Mouse (Mus musculus) heart, embryonic 13.5 days (tissue): Measurements from ENCODE around the gene Snrnp25. TPM values are rescaled to one million over a fixed set of nuclear protein-coding genes. Genes with fewer than 3 reads are reported as not detected.

ENCODE experiments used
- ATAC-seq: fragments of 200-750 bp; cut with Nextera tagmentation; 2 replicates; pipeline ENCODE4 v1.8.0; 2017; ENCODE audit warnings: moderate TSS enrichment; ENCODE audit not compliant: insufficient number of reproducible peaks, low FRiP score, low TSS enrichment; ENCODE audit errors: extremely low read depth
- H3K27ac ChIP-seq: fragments of 300-500 bp; sonication (generic); replicated peaks from 2 replicates; pipeline ENCODE4 v1.5.1; 2015; ENCODE audit warnings: moderate library complexity, mild to moderate bottlenecking, inconsistent platforms
- H3K27me3 ChIP-seq: fragments of 300-500 bp; sonication (generic); replicated peaks from 2 replicates; pipeline ENCODE4 v1.6.1; 2015; ENCODE audit warnings: mild to moderate bottlenecking, inconsistent platforms
- H3K36me3 ChIP-seq: fragments of 300-500 bp; sonication (generic); 2 replicates; pipeline ENCODE4 v1.6.1; 2015; ENCODE audit warnings: mild to moderate bottlenecking, inconsistent platforms
- H3K4me1 ChIP-seq: fragments of 300-500 bp; sonication (generic); 2 replicates; pipeline ENCODE4 v1.6.1; 2015; ENCODE audit warnings: inconsistent platforms
- H3K4me2 ChIP-seq: fragments of 300-500 bp; sonication (generic); 2 replicates; pipeline ENCODE4 v1.6.1; 2015; ENCODE audit warnings: inconsistent platforms, mild to moderate bottlenecking, moderate library complexity
- H3K4me3 ChIP-seq: fragments of 300-500 bp; sonication (generic); 2 replicates; pipeline ENCODE4 v1.5.1; 2015; ENCODE audit warnings: moderate library complexity, mild to moderate bottlenecking, inconsistent platforms
- H3K9ac ChIP-seq: fragments of 300-500 bp; sonication (generic); 2 replicates; pipeline ENCODE4 v1.6.1; 2015; ENCODE audit warnings: inconsistent platforms, mild to moderate bottlenecking, moderate library complexity
- H3K9me3 ChIP-seq: fragments of 300-500 bp; sonication (generic); 2 replicates; pipeline ENCODE4 v1.6.1; 2016; ENCODE audit warnings: inconsistent platforms
- WGBS: fragments of 180-500 bp; shearing (Covaris S2); methylation state at CpG from one replicate; pipeline ENCODE4 v1.1.7; 2015; ENCODE audit warnings: mixed read lengths; 5-methylcytosine and 5-hydroxymethylcytosine counted together
- polyA plus RNA-seq: library from polyadenylated mRNA; unstranded; fragments of >200 nt; fragmentation: Nextera tagmentation; extraction: Ambion mirVana; gene quantifications from 2 replicates; pipeline ENCODE4 v1.2.1, GENCODE M21; 2015

Gene Snrnp25
- polyA plus RNA-seq, 1 experiment from 2014 or later, result 46.7 TPM

- WGBS, result 60% methylated on average over 9 of the region's 9 CpGs
- Histone ChIP-seq H3K4me2 (no peak overlapping the region), H3K4me3 (no peak overlapping the region), H3K36me3 (peaks cover 82% of the 10 kb centered on the region), H3K27me3 (no peaks in the 10 kb centered on the region), H3K9ac (peak overlapping the region; percentile 42; the same call in 1 of the 2 replicates), H3K27ac (no peak overlapping the region), H3K4me1 (peaks cover 36% of the 10 kb centered on the region), H3K9me3 (no peaks in the 10 kb centered on the region)
- no peak for ATAC-seq
Measured at GRCm38 (mm10) chr11:32236712-32237410, 31.6 kb downstream of the Snrnp25 start.

DNA sequence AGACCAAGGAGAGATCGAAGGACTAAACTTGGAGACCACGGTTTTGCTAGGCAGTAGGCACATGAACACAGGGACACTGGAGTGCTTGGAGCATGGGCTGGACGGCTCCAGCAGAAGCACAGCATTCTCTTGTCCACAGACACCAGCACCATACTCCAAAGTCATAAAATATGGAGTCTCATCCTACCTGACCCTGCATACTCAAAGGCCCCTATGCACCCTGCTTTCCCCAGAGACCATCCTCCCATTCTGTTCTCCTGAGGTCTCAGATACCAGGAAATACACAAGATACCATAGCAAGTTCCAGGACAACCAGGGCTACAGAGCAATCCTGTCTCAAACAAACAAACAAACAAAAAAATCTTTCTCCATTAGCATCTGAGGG is 32.2 kb downstream of the Snrnp25 start:
- 85% methylated on average over 3 of the region's 3 CpGs for WGBS
- H3K27ac ChIP-seq, result no peak overlapping the region
- H3K9me3 ChIP-seq, result no peaks in the 10 kb centered on the region
- no peaks in the 10 kb centered on the region for H3K27me3 ChIP-seq
- no peak overlapping the region for H3K4me3 ChIP-seq
- no peak overlapping the region for H3K4me2 ChIP-seq
- peaks cover 36% of the 10 kb centered on the region for H3K4me1 ChIP-seq
- no peak for ATAC-seq
- H3K9ac ChIP-seq, result no peak overlapping the region
- peaks cover 82% of the 10 kb centered on the region for H3K36me3 ChIP-seq

GRCm38 (mm10) chr11:32238093-32238860 is 33.1 kb downstream of the Snrnp25 start:
- H3K4me1 ChIP-seq, result peaks cover 43% of the 10 kb centered on the region
- peaks cover 75% of the 10 kb centered on the region for H3K36me3 ChIP-seq
- peak; percentile 37; the same call in 1 of the 2 replicates for ATAC-seq
- no peaks in the 10 kb centered on the region for H3K27me3 ChIP-seq
- H3K4me3 ChIP-seq, result no peak overlapping the region
- no peak overlapping the region; the same call in 1 of the 2 replicates for H3K27ac ChIP-seq
- WGBS, result 69% methylated on average over 5 of the region's 5 CpGs
- H3K9me3 ChIP-seq, result no peaks in the 10 kb centered on the region
- no peak overlapping the region for H3K9ac ChIP-seq
- peak overlapping the region; percentile 33; the same call in 1 of the 2 replicates for H3K4me2 ChIP-seq

DNA sequence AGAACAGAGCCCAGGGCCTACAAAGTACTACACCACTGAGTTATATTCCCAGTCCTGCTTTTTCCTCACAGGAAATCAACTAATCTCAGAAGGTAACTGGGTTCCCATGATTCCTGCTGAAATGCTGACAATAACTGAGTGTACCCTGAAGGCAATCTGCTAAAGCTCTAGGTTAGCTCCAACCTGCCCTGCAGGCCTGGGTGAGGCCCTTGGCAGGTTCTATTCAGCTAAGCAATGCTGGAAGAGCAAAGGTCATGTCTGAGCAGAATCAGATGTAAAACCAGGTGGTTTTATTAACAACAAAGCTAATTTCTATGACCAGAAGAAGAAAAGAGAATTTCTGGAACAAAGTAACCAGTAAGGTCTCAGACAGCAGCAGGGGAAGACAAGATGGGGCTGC is 36.2 kb downstream of the Snrnp25 start:
- H3K9ac ChIP-seq, result no peak overlapping the region
- ATAC-seq, result no peak

GRCm38 (mm10) chr11:32242209-32242608 is 37.0 kb downstream of the Snrnp25 start:
- Histone ChIP-seq H3K27me3 (no peaks in the 10 kb centered on the region), H3K9ac (0 out of 2 replicates have a peak overlapping the region, but pooled peaks have one; percentile 19), H3K36me3 (peaks cover 77% of the 10 kb centered on the region), H3K9me3 (no peaks in the 10 kb centered on the region), H3K27ac (0 out of 2 replicates have a peak overlapping the region, but pooled peaks have one; percentile 80), H3K4me1 (peaks cover 32% of the 10 kb centered on the region), H3K4me2 (peak overlapping the region; percentile 0; the same call in 1 of the 2 replicates), H3K4me3 (no peak overlapping the region)
- 79% methylated on average over 3 of the region's 3 CpGs for WGBS
- no peak for ATAC-seq

More for the DNA sequence above, 36.2 kb downstream of the Snrnp25 start:
- Histone ChIP-seq H3K4me3 (no peak overlapping the region), H3K27me3 (no peaks in the 10 kb centered on the region), H3K9me3 (no peaks in the 10 kb centered on the region), H3K4me1 (peaks cover 40% of the 10 kb centered on the region), H3K36me3 (peaks cover 77% of the 10 kb centered on the region), H3K4me2 (no peak overlapping the region), H3K27ac (no peak overlapping the region)

- Histone ChIP-seq H3K4me1 (peaks cover 23% of the 10 kb centered on the region), H3K36me3 (peaks cover 83% of the 10 kb centered on the region), H3K27me3 (no peaks in the 10 kb centered on the region), H3K4me2 (peak overlapping the region; percentile 28), H3K27ac (peak overlapping the region; percentile 80), H3K9ac (peak overlapping the region; percentile 54; the same call in 1 of the 2 replicates), H3K4me3 (no peak overlapping the region), H3K9me3 (no peaks in the 10 kb centered on the region)
- ATAC-seq, result no peak
- 46% methylated on average over 7 of the region's 7 CpGs for WGBS
Measured at GRCm38 (mm10) chr11:32243205-32243955, 38.2 kb downstream of the Snrnp25 start.

- H3K27ac ChIP-seq, result peak overlapping the region; percentile 80
- H3K9ac ChIP-seq, result peak overlapping the region; percentile 54; the same call in 1 of the 2 replicates
- no peaks in the 10 kb centered on the region for H3K27me3 ChIP-seq
- H3K36me3 ChIP-seq, result peaks cover 83% of the 10 kb centered on the region
- H3K4me3 ChIP-seq, result no peak overlapping the region
- peaks cover 23% of the 10 kb centered on the region for H3K4me1 ChIP-seq
- ATAC-seq, result no peak
- WGBS, result 73% methylated on average over 3 of the region's 3 CpGs
- peak overlapping the region; percentile 28 for H3K4me2 ChIP-seq
- H3K9me3 ChIP-seq, result no peaks in the 10 kb centered on the region
Measured at GRCm38 (mm10) chr11:32244064-32244463, 38.8 kb downstream of the Snrnp25 start.

DNA sequence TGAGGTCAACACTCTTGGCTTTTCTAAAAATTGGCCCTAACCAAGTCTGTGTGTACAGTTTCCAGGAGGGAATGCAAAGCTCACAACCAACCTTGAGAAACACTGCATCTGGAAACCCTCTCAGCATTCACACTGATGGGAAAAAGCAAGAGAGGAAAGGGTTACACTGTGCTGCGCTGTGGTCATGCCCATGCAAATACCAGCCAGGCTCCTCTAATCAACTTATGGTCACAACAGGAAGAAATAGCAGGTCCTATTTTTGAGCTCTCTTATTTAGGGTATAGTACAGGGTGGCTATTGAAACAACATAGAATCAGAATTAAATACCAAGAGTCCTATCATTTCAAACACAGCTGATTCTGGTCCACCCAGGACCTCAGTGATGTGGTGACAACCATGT is 39.4 kb downstream of the Snrnp25 start:
- Histone ChIP-seq H3K4me2 (peak overlapping the region; percentile 28; the same call in 1 of the 2 replicates), H3K27me3 (no peaks in the 10 kb centered on the region), H3K4me3 (no peak overlapping the region), H3K9ac (peak overlapping the region; percentile 33), H3K36me3 (peaks cover 83% of the 10 kb centered on the region), H3K9me3 (no peaks in the 10 kb centered on the region), H3K27ac (peak overlapping the region; percentile 80), H3K4me1 (peaks cover 23% of the 10 kb centered on the region)
- WGBS, result 82% methylated on average over 1 of the region's 1 CpGs
- no peak for ATAC-seq

DNA sequence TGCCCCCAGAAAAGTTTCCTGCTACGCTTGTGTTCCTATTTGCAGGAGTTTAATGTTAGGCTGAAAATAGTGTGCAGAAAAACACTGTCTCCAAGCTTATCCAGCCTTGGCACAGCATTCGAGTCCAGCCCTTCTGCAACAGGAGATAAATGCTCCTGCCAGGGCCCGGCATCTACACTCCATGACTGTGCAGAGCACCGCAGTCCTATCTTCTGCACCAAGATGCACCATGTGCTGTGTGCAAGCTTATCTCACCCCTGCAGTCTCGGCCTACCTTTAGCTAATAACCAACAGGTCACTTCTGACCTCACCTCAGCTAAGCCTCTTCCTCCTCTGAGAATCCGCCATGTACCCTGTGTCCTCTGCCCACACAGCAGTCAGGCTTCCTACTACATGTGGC is 40.4 kb downstream of the Snrnp25 start:
- H3K36me3 ChIP-seq, result peaks cover 84% of the 10 kb centered on the region
- 72% methylated on average over 6 of the region's 6 CpGs for WGBS

DNA sequence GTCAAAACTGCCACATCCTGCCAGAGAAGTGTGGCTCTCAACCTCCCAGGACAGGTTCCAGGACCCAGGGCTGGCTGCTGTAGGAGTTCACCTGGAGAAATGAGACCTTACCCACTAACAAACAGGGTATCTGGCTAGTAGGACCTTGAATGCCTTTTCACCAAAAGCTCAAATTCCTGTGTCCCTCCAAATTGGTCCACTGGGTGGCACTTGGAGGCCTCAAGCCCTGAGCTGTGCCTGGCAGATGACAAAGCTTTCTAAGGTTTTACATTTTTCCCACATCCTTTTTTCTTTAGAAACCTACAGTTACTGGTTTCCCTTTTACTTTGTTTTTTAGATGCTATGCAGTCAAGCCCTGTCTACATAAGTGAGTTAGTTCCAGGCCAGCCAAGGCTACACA is 41.9 kb downstream of the Snrnp25 start:
- no peak for ATAC-seq
- Histone ChIP-seq H3K9me3 (no peaks in the 10 kb centered on the region), H3K36me3 (peaks cover 84% of the 10 kb centered on the region), H3K27ac (peak overlapping the region; percentile 67), H3K4me2 (peak overlapping the region; percentile 20; the same call in 1 of the 2 replicates), H3K4me1 (peaks cover 23% of the 10 kb centered on the region), H3K9ac (peak overlapping the region; percentile 37; the same call in 1 of the 2 replicates), H3K27me3 (no peaks in the 10 kb centered on the region), H3K4me3 (no peak overlapping the region)

More for the DNA sequence above, 40.4 kb downstream of the Snrnp25 start:
- peak overlapping the region; percentile 27; the same call in 1 of the 2 replicates for H3K4me2 ChIP-seq
- peaks cover 23% of the 10 kb centered on the region for H3K4me1 ChIP-seq
- H3K9ac ChIP-seq, result no peak overlapping the region; the same call in 1 of the 2 replicates
- peak; percentile 86 for ATAC-seq
- no peaks in the 10 kb centered on the region for H3K27me3 ChIP-seq
- no peaks in the 10 kb centered on the region for H3K9me3 ChIP-seq
- no peak overlapping the region for H3K4me3 ChIP-seq
- H3K27ac ChIP-seq, result peak overlapping the region; percentile 80

DNA sequence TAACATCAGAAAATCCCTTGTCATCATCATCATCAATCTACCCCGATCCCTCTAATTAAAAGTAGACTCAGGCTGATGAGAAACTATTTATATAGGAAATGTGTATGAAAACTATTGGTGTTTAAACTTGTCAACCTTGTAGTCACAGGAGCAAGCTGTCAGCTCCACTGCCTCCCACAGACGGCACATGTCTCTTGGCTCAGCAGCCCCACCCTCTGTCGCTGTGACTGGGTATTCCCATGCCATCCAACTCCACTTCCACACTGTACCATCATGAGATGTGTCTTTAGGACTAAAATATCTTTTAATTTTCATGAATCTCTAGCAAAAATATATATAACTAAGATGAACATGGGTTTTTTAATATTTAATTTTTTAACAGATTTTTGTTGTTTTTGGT is 43.1 kb downstream of the Snrnp25 start:
- no peak overlapping the region for H3K4me2 ChIP-seq
- H3K36me3 ChIP-seq, result peaks cover 91% of the 10 kb centered on the region
- no peaks in the 10 kb centered on the region for H3K27me3 ChIP-seq
- peaks cover 15% of the 10 kb centered on the region for H3K4me1 ChIP-seq
- no peak for ATAC-seq
- H3K27ac ChIP-seq, result peak overlapping the region; percentile 67; the same call in 1 of the 2 replicates
- WGBS, result 72% methylated on average over 3 of the region's 3 CpGs
- H3K9me3 ChIP-seq, result no peaks in the 10 kb centered on the region
- no peak overlapping the region for H3K9ac ChIP-seq
- no peak overlapping the region for H3K4me3 ChIP-seq
